Mouse (Mus musculus) embryonic facial prominence, embryonic 10.5 days (tissue): ENCODE measurements around the gene Kcnj9. TPM values are rescaled to one million over a fixed set of nuclear protein-coding genes. Genes with fewer than 3 reads are reported as not detected.

Experiments used
- DNase-seq: peaks from one replicate; pipeline ENCODE4 v3.0.0-alpha.2; 2017; ENCODE audit warnings: low spot score
- H3K27ac ChIP-seq: fragments of 300-500 bp; sonication (generic); replicated peaks from 2 replicates; pipeline ENCODE4 v1.5.1; 2016; ENCODE audit warnings: mild to moderate bottlenecking
- H3K27me3 ChIP-seq: fragments of 300-500 bp; sonication (generic); replicated peaks from 2 replicates; pipeline ENCODE4 v1.6.1; 2016; ENCODE audit warnings: low read depth, mild to moderate bottlenecking; ENCODE audit not compliant: poor library complexity, severe bottlenecking
- H3K36me3 ChIP-seq: fragments of 300-500 bp; sonication (generic); replicated peaks from 2 replicates; pipeline ENCODE4 v1.6.1; 2016; ENCODE audit warnings: mild to moderate bottlenecking, moderate library complexity
- H3K4me1 ChIP-seq: fragments of 300-500 bp; sonication (generic); 2 replicates; pipeline ENCODE4 v1.6.1; 2016
- H3K4me3 ChIP-seq: fragments of 300-500 bp; sonication (generic); 2 replicates; pipeline ENCODE4 v1.5.1; 2016; ENCODE audit warnings: mild to moderate bottlenecking, moderate library complexity
- H3K9me3 ChIP-seq: fragments of 300-500 bp; sonication (generic); 2 replicates; pipeline ENCODE4 v1.6.1; 2016; ENCODE audit warnings: mild to moderate bottlenecking
- WGBS: fragments of 180-500 bp; shearing (Covaris S2); methylation state at CpG from one replicate; pipeline ENCODE4 v1.1.7; 2016; 5-methylcytosine and 5-hydroxymethylcytosine counted together
- polyA plus RNA-seq: library from polyadenylated mRNA; unstranded; fragments of >200 nt; fragmentation: Nextera tagmentation; extraction: Ambion mirVana; gene quantifications from 2 replicates; pipeline ENCODE4 v1.2.1, GENCODE M21; 2016

The Kcnj9 gene
- polyA plus RNA-seq, 1 experiment from 2014 or later = 0.10 TPM

- H3K36me3 ChIP-seq = no peaks in the 10 kb centered on the region
- WGBS = 40% methylated on average over 5 of the region's 5 CpGs
- peaks cover 12% of the 10 kb centered on the region for H3K4me1 ChIP-seq
- H3K27me3 ChIP-seq = no peaks in the 10 kb centered on the region
- H3K27ac ChIP-seq = no peak overlapping the region; the same call in 1 of the 2 replicates
- no peaks in the 10 kb centered on the region for H3K9me3 ChIP-seq
- DNase-seq = no peak
- no peak overlapping the region for H3K4me3 ChIP-seq
Observed at GRCm38 (mm10) chr1:172274116-172274515, 55.0 kb downstream of the Kcnj9 start.

GRCm38 (mm10) chr1:172273386-172273785 lies 55.7 kb downstream of the Kcnj9 start:
- H3K27ac ChIP-seq = no peak overlapping the region

GRCm38 (mm10) chr1:172271765-172272164 lies 57.4 kb downstream of the Kcnj9 start:
- H3K27me3 ChIP-seq = no peaks in the 10 kb centered on the region
- no peak overlapping the region for H3K27ac ChIP-seq
- DNase-seq = no peak
- H3K4me1 ChIP-seq = peaks cover 12% of the 10 kb centered on the region
- H3K36me3 ChIP-seq = no peaks in the 10 kb centered on the region
- H3K4me3 ChIP-seq = no peak overlapping the region
- 75% methylated on average over 10 of the region's 10 CpGs for WGBS
- no peaks in the 10 kb centered on the region for H3K9me3 ChIP-seq

More at GRCm38 (mm10) chr1:172273386-172273785, 55.7 kb downstream of the Kcnj9 start:
- no peak for DNase-seq
- H3K9me3 ChIP-seq = no peaks in the 10 kb centered on the region
- H3K4me3 ChIP-seq = no peak overlapping the region
- WGBS = 87% methylated on average over 6 of the region's 6 CpGs
- no peaks in the 10 kb centered on the region for H3K36me3 ChIP-seq
- H3K27me3 ChIP-seq = no peaks in the 10 kb centered on the region
- H3K4me1 ChIP-seq = peaks cover 12% of the 10 kb centered on the region

GRCm38 (mm10) chr1:172271208-172271607 lies 57.9 kb downstream of the Kcnj9 start:
- no peak overlapping the region for H3K4me3 ChIP-seq
- 87% methylated on average over 3 of the region's 3 CpGs for WGBS

More at GRCm38 (mm10) chr1:172271208-172271607, 57.9 kb downstream of the Kcnj9 start:
- DNase-seq = no peak
- Histone ChIP-seq H3K27ac (no peak overlapping the region), H3K27me3 (no peaks in the 10 kb centered on the region), H3K4me1 (peaks cover 12% of the 10 kb centered on the region), H3K36me3 (no peaks in the 10 kb centered on the region), H3K9me3 (no peaks in the 10 kb centered on the region)

Other genes starting within 250 kb of the Kcnj9 start
- gene Copa, start 246.8 kb downstream of the Kcnj9 start, polyA plus RNA-seq = 185 and 189 TPM in 2 replicates
- gene Ncstn, start 246.5 kb downstream of the Kcnj9 start, polyA plus RNA-seq = 92.1 and 98.5 TPM in 2 replicates
- gene Pex19, start 202.6 kb downstream of the Kcnj9 start, polyA plus RNA-seq = 184 and 185 TPM in 2 replicates
- gene Dcaf8, start 181.2 kb downstream of the Kcnj9 start, polyA plus RNA-seq = 130 and 141 TPM in 2 replicates
- 123 and 138 TPM in 2 replicates for gene Pea15a, start 122.5 kb downstream of the Kcnj9 start, polyA plus RNA-seq
- gene Casq1, start 109.5 kb downstream of the Kcnj9 start, polyA plus RNA-seq = 1.6 TPM in 2 replicates
- not detected in 2 replicates for gene Atp1a4, start 70.9 kb downstream of the Kcnj9 start, polyA plus RNA-seq
- 33.7 and 39.5 TPM in 2 replicates for gene Igsf8, start 67.7 kb downstream of the Kcnj9 start, polyA plus RNA-seq
- gene Atp1a2, start 31.3 kb downstream of the Kcnj9 start, polyA plus RNA-seq = 1.2 and 1.4 TPM in 2 replicates
- 0.09 and 0.15 TPM in 2 replicates for gene Kcnj10, start 11.9 kb upstream of the Kcnj9 start, polyA plus RNA-seq
- gene Pigm, start 47.2 kb upstream of the Kcnj9 start, polyA plus RNA-seq = 10.2 and 11.1 TPM in 2 replicates
- not detected in 2 replicates for gene Slamf9, start 146.0 kb upstream of the Kcnj9 start, polyA plus RNA-seq
- 92.8 and 95.9 TPM in 2 replicates for gene Igsf9, start 152.5 kb upstream of the Kcnj9 start, polyA plus RNA-seq
- gene Tagln2, start 170.7 kb upstream of the Kcnj9 start, polyA plus RNA-seq = 75.1 and 82.5 TPM in 2 replicates
- gene Cfap45, start 191.5 kb upstream of the Kcnj9 start, polyA plus RNA-seq = 1.3 TPM in 2 replicates
- gene Vsig8, start 226.6 kb upstream of the Kcnj9 start, polyA plus RNA-seq = 0.12 TPM in 1 of 2 replicates, not detected in the other